Comparison of ENCODE assay signal across 11 mouse cellular contexts in genomic region chr14:71327621-71328020, GRCm38 (mm10).
DNase-seq lines count a peak whose midpoint lies in the region.
"Had no signal": no experiment of that assay in that cellular context is flagged by ENCODE, and none has a peak within 500 bp of the region (broad histone marks: within the 10 kb centered on the region; RNA-seq: fewer than 3 reads in every experiment).

No protein-coding gene starts in this region.

- peak; percentile 3 for DNase-seq in cerebellum, adult 9-11 months
- no peak for DNase-seq in cerebellum, adult 8-10 months
- peak; percentile 30 to 37 for DNase-seq in heart, postnatal 10 days
- DNase-seq in heart, adult 9 months (ENCODE audit: low spot score in 2 of 2), result no peak
- peak; percentile 75 to 76 for DNase-seq in cerebellum, postnatal 14 days
- DNase-seq in cerebellum, postnatal 25 days, result peak; percentile 28 to 43
- no peak for DNase-seq in layer of hippocampus, adult 9-11 months
- DNase-seq: adrenal gland, adult 2 months; forebrain, postnatal 0 days; gastrocnemius, postnatal 25 days; kidney, adult 18-20 months had no signal

- intact Hi-C loops in heart, postnatal 10 days (cut with DNase I), result no loop called here

Comparison
In these comparisons a context has a peak if more than half of its experiments do, and no peak if none do; other contexts are left out.
1. DNase-seq: peak in cerebellum, adult 9-11 months (single experiment), heart, postnatal 10 days (2 of 2), cerebellum, postnatal 14 days (2 of 2) and cerebellum, postnatal 25 days (2 of 2); none in cerebellum, adult 8-10 months (single experiment), heart, adult 9 months (0 of 2) and layer of hippocampus, adult 9-11 months (single experiment).